Mouse (Mus musculus) heart, embryonic 14.5 days (tissue): ENCODE data around the gene Mphosph9. TPM values are rescaled to one million over a fixed set of nuclear protein-coding genes. Genes with fewer than 3 reads are reported as not detected.

Experiments
- ATAC-seq: fragments of 200-750 bp; cut with Nextera tagmentation; 2 replicates; pipeline ENCODE4 v1.8.0; 2017; ENCODE audit warnings: low read depth, moderate TSS enrichment; ENCODE audit not compliant: insufficient number of reproducible peaks, insufficient read depth, low FRiP score
- H3K27ac ChIP-seq, 2 experiments: fragments of 200-500 bp in 1 of 2; fragments of 300-500 bp in 1 of 2; sonication (generic) in 1 of 2; replicated peaks in 1 of 2; 2 replicates each; pipeline ENCODE4 v1.5.1; 2012 to 2014; ENCODE audit warnings: low read depth in 2 of 2, low read length in 2 of 2, control low read depth in 1 of 2, mild to moderate bottlenecking in 1 of 2, mixed read lengths in 1 of 2; ENCODE audit not compliant: control insufficient read depth in 1 of 2, insufficient read depth in 1 of 2
- H3K27me3 ChIP-seq: fragments of 300-500 bp; sonication (generic); 2 replicates; pipeline ENCODE4 v1.6.1; 2014; ENCODE audit warnings: mild to moderate bottlenecking, low read length, control low read depth; ENCODE audit not compliant: control insufficient read depth, insufficient read depth
- H3K36me3 ChIP-seq: fragments of 300-500 bp; sonication (generic); 2 replicates; pipeline ENCODE4 v1.6.1; 2014; ENCODE audit warnings: mild to moderate bottlenecking, control low read depth, low read length, mixed read lengths; ENCODE audit not compliant: control insufficient read depth, insufficient read depth
- H3K4me1 ChIP-seq, 2 experiments: fragments of 200-500 bp in 1 of 2; fragments of 300-500 bp in 1 of 2; sonication (generic) in 1 of 2; 2 replicates each; pipeline ENCODE4 v1.6.1; 2012 to 2014; ENCODE audit warnings: low read length in 2 of 2, control low read depth in 1 of 2, mixed read lengths in 1 of 2; ENCODE audit not compliant: control insufficient read depth in 2 of 2, insufficient read depth in 2 of 2
- H3K4me2 ChIP-seq: fragments of 300-500 bp; sonication (generic); 2 replicates; pipeline ENCODE4 v1.6.1; 2014; ENCODE audit warnings: mild to moderate bottlenecking, low read length
- H3K4me3 ChIP-seq, 2 experiments: fragments of 200-500 bp in 1 of 2; fragments of 300-500 bp in 1 of 2; sonication (generic) in 1 of 2; 2 replicates each; pipeline ENCODE4 v1.5.1; 2012 to 2014; ENCODE audit warnings: low read length in 2 of 2, mild to moderate bottlenecking in 2 of 2, control low read depth in 1 of 2, low read depth in 1 of 2, moderate library complexity in 1 of 2; ENCODE audit not compliant: control insufficient read depth in 1 of 2, insufficient read depth in 1 of 2
- H3K9ac ChIP-seq: fragments of 300-500 bp; sonication (generic); 2 replicates; pipeline ENCODE4 v1.6.1; 2014; ENCODE audit warnings: mild to moderate bottlenecking, low read length
- H3K9me3 ChIP-seq: fragments of 300-500 bp; sonication (generic); 2 replicates; pipeline ENCODE4 v1.6.1; 2016; ENCODE audit warnings: low read length, control low read depth; ENCODE audit not compliant: control insufficient read depth
- WGBS: fragments of 180-500 bp; shearing (Covaris S2); extraction: QIAGEN DNeasy Blood & Tissue Kit; methylation state at CpG from one replicate; pipeline ENCODE4 v1.1.7; 2014; 5-methylcytosine and 5-hydroxymethylcytosine counted together
- polyA plus RNA-seq: library from polyadenylated mRNA; unstranded; fragments of >200 nt; fragmentation: Nextera tagmentation; extraction: Ambion mirVana; gene quantifications from 2 replicates; pipeline ENCODE4 v1.2.1, GENCODE M21; 2014

Gene Mphosph9
- polyA plus RNA-seq, 1 experiment from 2014 or later: 14.4 TPM

GRCm38 (mm10) chr5:124263246-124263645 is 64.5 kb downstream of the Mphosph9 start:
- no peak overlapping the region for H3K4me3 ChIP-seq
- peaks cover 8 to 13% of the 10 kb centered on the region in 2 experiments for H3K4me1 ChIP-seq
- no peak overlapping the region for H3K27ac ChIP-seq
- H3K36me3 ChIP-seq: peaks cover 70% of the 10 kb centered on the region
- H3K9me3 ChIP-seq: no peaks in the 10 kb centered on the region
- no peak overlapping the region for H3K9ac ChIP-seq
- no peak for ATAC-seq
- 83% methylated on average over 4 of the region's 4 CpGs for WGBS
- no peak overlapping the region for H3K4me2 ChIP-seq
- H3K27me3 ChIP-seq: no peaks in the 10 kb centered on the region

- H3K27me3 ChIP-seq: no peaks in the 10 kb centered on the region
- no peak overlapping the region for H3K4me3 ChIP-seq
- H3K9me3 ChIP-seq: no peaks in the 10 kb centered on the region
- H3K27ac ChIP-seq: no peak overlapping the region
- 82% methylated on average over 4 of the region's 4 CpGs for WGBS
- H3K4me1 ChIP-seq: peaks cover 5 to 8% of the 10 kb centered on the region in 2 experiments
- peaks cover 82% of the 10 kb centered on the region for H3K36me3 ChIP-seq
- H3K4me2 ChIP-seq: no peak overlapping the region
- ATAC-seq: no peak
- no peak overlapping the region for H3K9ac ChIP-seq
Measured at GRCm38 (mm10) chr5:124262090-124262489, 65.7 kb downstream of the Mphosph9 start.

GRCm38 (mm10) chr5:124259133-124259532 is 68.6 kb downstream of the Mphosph9 start:
- Histone ChIP-seq H3K4me3 (no peak overlapping the region), H3K4me2 (no peak overlapping the region), H3K27ac (no peak overlapping the region), H3K27me3 (no peaks in the 10 kb centered on the region), H3K9me3 (no peaks in the 10 kb centered on the region), H3K9ac (no peak overlapping the region), H3K36me3 (peaks cover 78% of the 10 kb centered on the region), H3K4me1 (no peaks in the 10 kb centered on the region)
- 67% methylated on average over 2 of the region's 2 CpGs for WGBS
- ATAC-seq: no peak

GRCm38 (mm10) chr5:124258026-124258425 is 69.7 kb downstream of the Mphosph9 start:
- no peak overlapping the region for H3K4me3 ChIP-seq
- no peak overlapping the region for H3K27ac ChIP-seq
- ATAC-seq: no peak
- H3K36me3 ChIP-seq: peaks cover 78% of the 10 kb centered on the region
- no peak overlapping the region for H3K9ac ChIP-seq
- H3K27me3 ChIP-seq: no peaks in the 10 kb centered on the region
- H3K9me3 ChIP-seq: no peaks in the 10 kb centered on the region
- 95% methylated on average over 1 of the region's 1 CpGs for WGBS
- no peaks in the 10 kb centered on the region for H3K4me1 ChIP-seq
- H3K4me2 ChIP-seq: no peak overlapping the region

GRCm38 (mm10) chr5:124255141-124255540 is 72.6 kb downstream of the Mphosph9 start:
- WGBS: 93% methylated on average over 7 of the region's 7 CpGs
- H3K27ac ChIP-seq: no peak overlapping the region
- peaks cover 60% of the 10 kb centered on the region for H3K36me3 ChIP-seq
- H3K9me3 ChIP-seq: no peaks in the 10 kb centered on the region
- H3K27me3 ChIP-seq: no peaks in the 10 kb centered on the region
- no peak overlapping the region for H3K4me2 ChIP-seq
- no peak overlapping the region for H3K9ac ChIP-seq
- no peak overlapping the region for H3K4me3 ChIP-seq
- no peak for ATAC-seq
- peaks cover 4 to 5% of the 10 kb centered on the region in 2 experiments; a peak in 2 of 4 replicates for H3K4me1 ChIP-seq

GRCm38 (mm10) chr5:124253555-124253954 is 74.2 kb downstream of the Mphosph9 start:
- Histone ChIP-seq H3K9ac (no peak overlapping the region), H3K4me3 (no peak overlapping the region), H3K4me1 (peaks cover 4 to 9% of the 10 kb centered on the region in 2 experiments), H3K27me3 (no peaks in the 10 kb centered on the region), H3K9me3 (no peaks in the 10 kb centered on the region), H3K27ac (no peak overlapping the region), H3K36me3 (peaks cover 46% of the 10 kb centered on the region), H3K4me2 (no peak overlapping the region)
- WGBS: 89% methylated on average over 8 of the region's 8 CpGs
- no peak for ATAC-seq

GRCm38 (mm10) chr5:124252580-124253320 is 75.0 kb downstream of the Mphosph9 start:
- no peak overlapping the region for H3K27ac ChIP-seq
- peaks cover 10 to 17% of the 10 kb centered on the region in 2 experiments for H3K4me1 ChIP-seq
- H3K27me3 ChIP-seq: no peaks in the 10 kb centered on the region
- no peaks in the 10 kb centered on the region for H3K9me3 ChIP-seq
- H3K4me2 ChIP-seq: no peak overlapping the region
- no peak overlapping the region for H3K9ac ChIP-seq
- WGBS: 90% methylated on average over 13 of the region's 13 CpGs
- H3K4me3 ChIP-seq: no peak overlapping the region
- peaks cover 38% of the 10 kb centered on the region for H3K36me3 ChIP-seq
- ATAC-seq: no peak

GRCm38 (mm10) chr5:124251070-124251469 is 76.7 kb downstream of the Mphosph9 start:
- no peak overlapping the region for H3K4me2 ChIP-seq
- H3K4me1 ChIP-seq: peaks cover 16 to 29% of the 10 kb centered on the region in 2 experiments
- peaks cover 35% of the 10 kb centered on the region for H3K36me3 ChIP-seq
- no peak overlapping the region for H3K4me3 ChIP-seq
- no peaks in the 10 kb centered on the region for H3K9me3 ChIP-seq
- ATAC-seq: no peak
- H3K9ac ChIP-seq: no peak overlapping the region
- 73% methylated on average over 5 of the region's 5 CpGs for WGBS
- H3K27me3 ChIP-seq: no peaks in the 10 kb centered on the region
- H3K27ac ChIP-seq: no peak overlapping the region
